Mouse (Mus musculus) E14TG2a.4 (cell line): Measurements from ENCODE around the gene C130074G19Rik.

Experiments
- H3K27me3 ChIP-seq: 2 replicates; pipeline ENCODE4 v1.6.1; 2014; ENCODE audit warnings: low read length, control low read depth; ENCODE audit not compliant: insufficient read depth
- H3K36me3 ChIP-seq: 2 replicates; pipeline ENCODE4 v1.6.1; 2014; ENCODE audit warnings: low read length, control low read depth; ENCODE audit not compliant: insufficient read depth
- H3K4me1 ChIP-seq: replicated peaks from 2 replicates; pipeline ENCODE4 v1.6.1; 2014; ENCODE audit warnings: low read depth, low read length, control low read depth
- H3K4me3 ChIP-seq: replicated peaks from 2 replicates; pipeline ENCODE4 v1.5.1; 2014; ENCODE audit warnings: mild to moderate bottlenecking, low read length
- H3K9me3 ChIP-seq: 2 replicates; pipeline ENCODE4 v1.6.1; 2014; ENCODE audit warnings: low read length, control low read depth
- CTCF ChIP-seq: conservative IDR thresholded peaks from 2 replicates; pipeline ENCODE4 v1.5.1; 2014; ENCODE audit warnings: low read length
- NANOG ChIP-seq: IDR thresholded peaks from 2 replicates; pipeline ENCODE4 v1.6.1; 2014; ENCODE audit warnings: borderline replicate concordance, low read length, mixed read lengths
- POU5F1 ChIP-seq: IDR thresholded peaks from 2 replicates; pipeline ENCODE4 v1.6.1; 2014; ENCODE audit warnings: low read length, borderline replicate concordance

Gene C130074G19Rik

GRCm38 (mm10) chr1:184845111-184846071, 37.6 kb downstream of the C130074G19Rik start:
- H3K36me3 ChIP-seq: no peaks in the 10 kb centered on the region
- H3K4me1 ChIP-seq: peaks cover 52% of the 10 kb centered on the region
- no peaks in the 10 kb centered on the region for H3K9me3 ChIP-seq
- H3K27me3 ChIP-seq: peaks cover 33% of the 10 kb centered on the region
- H3K4me3 ChIP-seq: peak overlapping the region; percentile 88
- no peak for TF ChIP-seq NANOG
- no peak for TF ChIP-seq CTCF
- TF ChIP-seq POU5F1: no peak

GRCm38 (mm10) chr1:184844326-184845066, 38.5 kb downstream of the C130074G19Rik start:
- Histone ChIP-seq H3K9me3 (no peaks in the 10 kb centered on the region), H3K36me3 (no peaks in the 10 kb centered on the region), H3K4me3 (peak overlapping the region; percentile 88), H3K4me1 (peaks cover 52% of the 10 kb centered on the region), H3K27me3 (peaks cover 31% of the 10 kb centered on the region)
- TF ChIP-seq CTCF (no peak), NANOG (no peak), POU5F1 (no peak)

GRCm38 (mm10) chr1:184837649-184838048, 45.4 kb downstream of the C130074G19Rik start:
- no peak overlapping the region for H3K4me3 ChIP-seq
- no peaks in the 10 kb centered on the region for H3K9me3 ChIP-seq
- H3K36me3 ChIP-seq: peaks cover 10% of the 10 kb centered on the region
- no peak for TF ChIP-seq POU5F1
- no peak for TF ChIP-seq NANOG
- no peak for TF ChIP-seq CTCF
- peaks cover 48% of the 10 kb centered on the region for H3K4me1 ChIP-seq
- H3K27me3 ChIP-seq: no peaks in the 10 kb centered on the region

- H3K4me3 ChIP-seq: no peak overlapping the region
- no peaks in the 10 kb centered on the region for H3K27me3 ChIP-seq
- H3K9me3 ChIP-seq: no peaks in the 10 kb centered on the region
- H3K36me3 ChIP-seq: peaks cover 15% of the 10 kb centered on the region
- H3K4me1 ChIP-seq: peaks cover 45% of the 10 kb centered on the region
- TF ChIP-seq NANOG: no peak
- TF ChIP-seq CTCF: no peak; the same call in 1 of the 2 replicates
- no peak for TF ChIP-seq POU5F1
Observed at GRCm38 (mm10) chr1:184836350-184836749, 46.7 kb downstream of the C130074G19Rik start.

GRCm38 (mm10) chr1:184833499-184833898, 49.5 kb downstream of the C130074G19Rik start:
- H3K36me3 ChIP-seq: peaks cover 20% of the 10 kb centered on the region
- TF ChIP-seq NANOG: no peak
- no peak for TF ChIP-seq POU5F1
- no peak for TF ChIP-seq CTCF

GRCm38 (mm10) chr1:184832211-184832610, 50.8 kb downstream of the C130074G19Rik start:
- H3K4me3 ChIP-seq: no peak overlapping the region
- H3K4me1 ChIP-seq: peaks cover 55% of the 10 kb centered on the region
- TF ChIP-seq POU5F1: no peak
- TF ChIP-seq NANOG: no peak
- TF ChIP-seq CTCF: peak; percentile 89
- no peaks in the 10 kb centered on the region for H3K9me3 ChIP-seq
- H3K36me3 ChIP-seq: peaks cover 17% of the 10 kb centered on the region
- no peaks in the 10 kb centered on the region for H3K27me3 ChIP-seq

More at GRCm38 (mm10) chr1:184833499-184833898, 49.5 kb downstream of the C130074G19Rik start:
- H3K4me1 ChIP-seq: peaks cover 53% of the 10 kb centered on the region
- no peaks in the 10 kb centered on the region for H3K9me3 ChIP-seq
- H3K27me3 ChIP-seq: no peaks in the 10 kb centered on the region
- no peak overlapping the region for H3K4me3 ChIP-seq

- H3K4me1 ChIP-seq: peaks cover 55% of the 10 kb centered on the region
- no peak overlapping the region for H3K4me3 ChIP-seq
- no peak for TF ChIP-seq NANOG
- TF ChIP-seq CTCF: no peak
- no peak for TF ChIP-seq POU5F1
- H3K9me3 ChIP-seq: no peaks in the 10 kb centered on the region
- no peaks in the 10 kb centered on the region for H3K27me3 ChIP-seq
- H3K36me3 ChIP-seq: peaks cover 17% of the 10 kb centered on the region
Observed at GRCm38 (mm10) chr1:184829897-184830296, 53.1 kb downstream of the C130074G19Rik start.

- peaks cover 10% of the 10 kb centered on the region for H3K9me3 ChIP-seq
- no peaks in the 10 kb centered on the region for H3K27me3 ChIP-seq
- H3K4me3 ChIP-seq: peak overlapping the region; percentile 54
- peaks cover 11% of the 10 kb centered on the region for H3K36me3 ChIP-seq
- H3K4me1 ChIP-seq: peaks cover 60% of the 10 kb centered on the region
- TF ChIP-seq CTCF: no peak
- TF ChIP-seq POU5F1: no peak
- no peak for TF ChIP-seq NANOG
Observed at GRCm38 (mm10) chr1:184827175-184827701, 55.8 kb downstream of the C130074G19Rik start.
